Mouse (Mus musculus): ENCODE measurements around the gene Gm10256.
"Not testable (repeated sequence)": the region's sequence is repeated elsewhere in the genome, so short reads cannot be mapped to it uniquely, and the experiment has no call there.

Gene Gm10256

GRCm38 (mm10) chrY:2830380-2830779, at the start of gene Gm10256, which contains the start of gene Rbmy:
Gene Gm10256, plus strand, starts transcription at chrY:2830699.
Gene Rbmy, plus strand, starts transcription at chrY:2830680.
- DNase-seq, result not testable (repeated sequence)

- not testable (repeated sequence) for DNase-seq
Measured at GRCm38 (mm10) chrY:2796105-2796504, 34.4 kb upstream of the Gm10256 start, which contains the start of gene Gm4064. Gene Gm4064, minus strand, starts transcription at chrY:2796205.

- not testable (repeated sequence) for DNase-seq
Measured at GRCm38 (mm10) chrY:2900689-2901088, 70.2 kb downstream of the Gm10256 start, which contains the start of gene Gm10352. Gene Gm10352, plus strand, starts transcription at chrY:2900989.

Measured in embryo, embryonic 11 days (tissue).